Mouse (Mus musculus): Measurements from ENCODE around the gene 1600002K03Rik.
A peak's percentile ranks its signal among the peaks of the same experiment; 100 is the strongest.

- TF ChIP-seq CTCF (IDR thresholded peaks at IDR 0.05; ENCODE audit: control insufficient read depth, insufficient read depth, low read length) (peak; percentile 89), POLR2A (IDR thresholded peaks at IDR 0.05; ENCODE audit: borderline replicate concordance, control insufficient read depth, low read depth, low read length) (no peak)
Measured at GRCm38 (mm10) chr10:80199440-80200008, 26.8 kb downstream of the 1600002K03Rik start.
